Mouse (Mus musculus) MEL (cell line): ENCODE measurements around the gene Flrt1. TPM values are rescaled to one million over a fixed set of nuclear protein-coding genes. Genes with fewer than 3 reads are reported as not detected.

Experiments
- DNase-seq: peaks from one replicate; pipeline ENCODE4 v3.0.0; 2011; ENCODE audit warnings: low read depth, low spot score
- H3K27ac ChIP-seq: 2 replicates; pipeline ENCODE4 v1.5.1; 2012; ENCODE audit warnings: low read depth, mild to moderate bottlenecking, control low read depth, low read length, moderate library complexity; ENCODE audit not compliant: control insufficient read depth
- H3K27me3 ChIP-seq, 2 experiments: fragments of 150-350 bp in 1 of 2; sonication (generic) in 1 of 2; 2 replicates each; pipeline ENCODE4 v1.6.1; 2012; ENCODE audit warnings: low read length in 2 of 2, mild to moderate bottlenecking in 2 of 2, improper control_type of control experiment in 1 of 2, moderate library complexity in 1 of 2; ENCODE audit not compliant: insufficient read depth in 2 of 2, control insufficient read depth in 1 of 2
- H3K36me3 ChIP-seq, 2 experiments: 2 replicates each; pipeline ENCODE4 v1.6.1; 2012 to 2014; ENCODE audit warnings: low read length in 2 of 2, improper control_type of control experiment in 1 of 2, inconsistent platforms in 1 of 2, mild to moderate bottlenecking in 1 of 2; ENCODE audit not compliant: insufficient read depth in 2 of 2, control insufficient read depth in 1 of 2
- H3K4me1 ChIP-seq, 2 experiments: fragments of 150-350 bp in 1 of 2; sonication (generic) in 1 of 2; 2 replicates each; pipeline ENCODE4 v1.6.1; 2012; ENCODE audit warnings: low read length in 2 of 2, improper control_type of control experiment in 1 of 2, mild to moderate bottlenecking in 1 of 2; ENCODE audit not compliant: insufficient read depth in 2 of 2, control insufficient read depth in 1 of 2
- H3K4me3 ChIP-seq, 2 experiments: fragments of 150-350 bp in 1 of 2; sonication (generic) in 1 of 2; 2 replicates each; pipeline ENCODE4 v1.5.1; 2012; ENCODE audit warnings: low read depth in 2 of 2, low read length in 2 of 2, mild to moderate bottlenecking in 2 of 2, moderate library complexity in 2 of 2, control low read depth in 1 of 2, improper control_type of control experiment in 1 of 2; ENCODE audit not compliant: control insufficient read depth in 1 of 2, insufficient read depth in 1 of 2
- H3K79me2 ChIP-seq: 2 replicates; pipeline ENCODE4 v1.6.1; 2012; ENCODE audit warnings: mild to moderate bottlenecking, low read length, moderate library complexity; ENCODE audit not compliant: control insufficient read depth, poor library complexity, insufficient read depth
- H3K9ac ChIP-seq: 2 replicates; pipeline ENCODE4 v1.6.1; 2012; ENCODE audit warnings: low read depth, mild to moderate bottlenecking, control low read depth, low read length, moderate library complexity; ENCODE audit not compliant: control insufficient read depth, poor library complexity, severe bottlenecking
- H3K9me3 ChIP-seq: fragments of 150-350 bp; sonication (generic); replicated peaks from 2 replicates; pipeline ENCODE4 v1.6.1; 2012; ENCODE audit warnings: mild to moderate bottlenecking, low read length, improper control_type of control experiment, moderate library complexity; ENCODE audit not compliant: insufficient read depth
- BHLHE40 ChIP-seq: IDR thresholded peaks from 2 replicates; pipeline ENCODE4 v1.6.1; 2012; ENCODE audit warnings: low read depth, mild to moderate bottlenecking, inconsistent platforms, low read length, improper control_type of control experiment, borderline replicate concordance
- CHD1 ChIP-seq: IDR thresholded peaks from 2 replicates; pipeline ENCODE4 v1.6.1; 2012; ENCODE audit warnings: low read depth, mild to moderate bottlenecking, inconsistent platforms, low read length, improper control_type of control experiment
- CTCF ChIP-seq, 3 experiments: IDR thresholded peaks in 2 of 3; conservative IDR thresholded peaks in 1 of 3; 2 replicates each; pipeline ENCODE4 v1.5.1; 2011 to 2012; ENCODE audit warnings: low read length in 3 of 3, low read depth in 2 of 3, mild to moderate bottlenecking in 2 of 3, improper control_type of control experiment in 1 of 3, inconsistent platforms in 1 of 3, mixed read lengths in 1 of 3, moderate library complexity in 1 of 3; ENCODE audit not compliant: control insufficient read depth in 1 of 3, insufficient read depth in 1 of 3, poor library complexity in 1 of 3, severe bottlenecking in 1 of 3
- EP300 ChIP-seq, 2 experiments: IDR thresholded peaks; 2 replicates each; pipeline ENCODE4 v1.6.1; 2011; ENCODE audit warnings: improper control_type of control experiment in 2 of 2, low read length in 2 of 2, low read depth in 1 of 2, mild to moderate bottlenecking in 1 of 2
- ETS1 ChIP-seq: IDR thresholded peaks from 2 replicates; pipeline ENCODE4 v1.6.1; 2012; ENCODE audit warnings: low read depth, mild to moderate bottlenecking, inconsistent platforms, low read length, improper control_type of control experiment, moderate library complexity
- GABPA ChIP-seq: IDR thresholded peaks from 2 replicates; pipeline ENCODE4 v1.6.1; 2012; ENCODE audit warnings: low read depth, mild to moderate bottlenecking, inconsistent platforms, low read length, improper control_type of control experiment, moderate library complexity
- MAFK ChIP-seq: IDR thresholded peaks from 2 replicates; pipeline ENCODE4 v1.6.1; 2011; ENCODE audit warnings: low read depth, mild to moderate bottlenecking, low read length, improper control_type of control experiment, borderline replicate concordance
- MAZ ChIP-seq: IDR thresholded peaks from 2 replicates; pipeline ENCODE4 v1.6.1; 2012; ENCODE audit warnings: low read depth, mild to moderate bottlenecking, inconsistent platforms, low read length, improper control_type of control experiment
- NELFE ChIP-seq: IDR thresholded peaks from 2 replicates; pipeline ENCODE4 v1.6.1; 2011; ENCODE audit warnings: low read depth, low read length, improper control_type of control experiment
- RCOR1 ChIP-seq: IDR thresholded peaks from 2 replicates; pipeline ENCODE4 v1.6.1; 2012; ENCODE audit warnings: low read depth, mild to moderate bottlenecking, inconsistent platforms, low read length, improper control_type of control experiment
- SIN3A ChIP-seq: IDR thresholded peaks from 2 replicates; pipeline ENCODE4 v1.6.1; 2012; ENCODE audit warnings: low read length, improper control_type of control experiment, inconsistent platforms
- TBP ChIP-seq: IDR thresholded peaks from 2 replicates; pipeline ENCODE4 v1.8.0; 2011; ENCODE audit warnings: low read depth, low read length, improper control_type of control experiment
- USF1 ChIP-seq: IDR thresholded peaks from 2 replicates; pipeline ENCODE4 v1.6.1; 2014; ENCODE audit warnings: low read depth, mild to moderate bottlenecking, inconsistent platforms, low read length, improper control_type of control experiment, moderate library complexity
- ZC3H11A ChIP-seq: IDR thresholded peaks from 2 replicates; pipeline ENCODE4 v1.6.1; 2012; ENCODE audit warnings: low read depth, mild to moderate bottlenecking, inconsistent platforms, low read length, improper control_type of control experiment
- ZKSCAN1 ChIP-seq: IDR thresholded peaks from 2 replicates; pipeline ENCODE4 v1.6.1; 2012; ENCODE audit warnings: low read depth, mild to moderate bottlenecking, inconsistent platforms, low read length, improper control_type of control experiment, moderate library complexity
- ZMIZ1 ChIP-seq: IDR thresholded peaks from 2 replicates; pipeline ENCODE4 v1.6.1; 2012; ENCODE audit warnings: low read depth, mild to moderate bottlenecking, inconsistent platforms, low read length, improper control_type of control experiment, moderate library complexity
- polyA plus RNA-seq, 2 experiments: library from polyadenylated mRNA; stranded (reverse) in 1 of 2; unstranded in 1 of 2; fragments of >175 nt in 1 of 2; fragments of >200 nt in 1 of 2; gene quantifications; 2 replicates each; pipeline versions ENCODE4 v1.2.1 to v1.2.4; 2012; ENCODE audit warnings: low replicate concordance in 2 of 2, low read depth in 1 of 2; ENCODE audit not compliant: insufficient read length in 2 of 2, insufficient read depth in 1 of 2, missing spikeins in 1 of 2
- total RNA-seq: library from RNA; depleted of rRNA; stranded (reverse); fragments of 300-350 nt; gene quantifications from 2 replicates; pipeline ENCODE4 v1.2.3, GENCODE M21; 2012

Gene Flrt1
- total and polyA plus RNA-seq, 3 experiments: not detected

GRCm38 (mm10) chr19:7153232-7153631 lies 47.7 kb upstream of the Flrt1 start:
- no peaks in the 10 kb centered on the region for H3K4me1 ChIP-seq
- H3K36me3 ChIP-seq: no peaks in the 10 kb centered on the region
- H3K9ac ChIP-seq: no peak overlapping the region
- no peak overlapping the region for H3K27ac ChIP-seq
- H3K27me3 ChIP-seq: no peaks in the 10 kb centered on the region
- H3K4me3 ChIP-seq: no peak overlapping the region
- TF ChIP-seq ZMIZ1 (no peak), ZC3H11A (no peak)
- H3K79me2 ChIP-seq: no peaks in the 10 kb centered on the region
- no peaks in the 10 kb centered on the region for H3K9me3 ChIP-seq
- DNase-seq: no peak

GRCm38 (mm10) chr19:7151927-7152653 lies 46.6 kb upstream of the Flrt1 start:
- no peak overlapping the region for H3K9ac ChIP-seq
- H3K4me3 ChIP-seq: no peak overlapping the region
- H3K27ac ChIP-seq: no peak overlapping the region
- H3K27me3 ChIP-seq: no peaks in the 10 kb centered on the region
- DNase-seq: no peak
- H3K9me3 ChIP-seq: no peaks in the 10 kb centered on the region
- no peaks in the 10 kb centered on the region for H3K4me1 ChIP-seq
- TF ChIP-seq ZKSCAN1 (no peak), NELFE (no peak), SIN3A (no peak), MAFK (no peak), GABPA (no peak), ETS1 (no peak), RCOR1 (no peak), BHLHE40 (no peak), USF1 (no peak), CTCF (IDR thresholded peaks at IDR 0.05 in 2 of 3, conservative IDR thresholded peaks at IDR 0.05 in 1 of 3; ENCODE audit: control insufficient read depth in 1 of 3, insufficient read depth in 1 of 3, low read depth in 2 of 3, low read length in 3 of 3, poor library complexity in 1 of 3, severe bottlenecking in 1 of 3) (no peak), TBP (no peak), EP300 (IDR thresholded peaks at IDR 0.05; ENCODE audit: low read depth in 1 of 2, low read length in 2 of 2) (no peak), MAZ (no peak), CHD1 (no peak)
- H3K36me3 ChIP-seq: no peaks in the 10 kb centered on the region
- no peaks in the 10 kb centered on the region for H3K79me2 ChIP-seq
